Mouse (Mus musculus): Measurements from ENCODE around the gene Arfgap2.

- no peak for TF ChIP-seq POLR2A (IDR thresholded peaks at IDR 0.05; ENCODE audit: insufficient read depth, low read depth, low read length)
- no peak for TF ChIP-seq CTCF (IDR thresholded peaks at IDR 0.05)
Observed at GRCm38 (mm10) chr2:91242547-91242946, 22.2 kb upstream of the Arfgap2 start.
